ENCODE assay signal across 9 mouse cellular contexts in the genomic region with DNA sequence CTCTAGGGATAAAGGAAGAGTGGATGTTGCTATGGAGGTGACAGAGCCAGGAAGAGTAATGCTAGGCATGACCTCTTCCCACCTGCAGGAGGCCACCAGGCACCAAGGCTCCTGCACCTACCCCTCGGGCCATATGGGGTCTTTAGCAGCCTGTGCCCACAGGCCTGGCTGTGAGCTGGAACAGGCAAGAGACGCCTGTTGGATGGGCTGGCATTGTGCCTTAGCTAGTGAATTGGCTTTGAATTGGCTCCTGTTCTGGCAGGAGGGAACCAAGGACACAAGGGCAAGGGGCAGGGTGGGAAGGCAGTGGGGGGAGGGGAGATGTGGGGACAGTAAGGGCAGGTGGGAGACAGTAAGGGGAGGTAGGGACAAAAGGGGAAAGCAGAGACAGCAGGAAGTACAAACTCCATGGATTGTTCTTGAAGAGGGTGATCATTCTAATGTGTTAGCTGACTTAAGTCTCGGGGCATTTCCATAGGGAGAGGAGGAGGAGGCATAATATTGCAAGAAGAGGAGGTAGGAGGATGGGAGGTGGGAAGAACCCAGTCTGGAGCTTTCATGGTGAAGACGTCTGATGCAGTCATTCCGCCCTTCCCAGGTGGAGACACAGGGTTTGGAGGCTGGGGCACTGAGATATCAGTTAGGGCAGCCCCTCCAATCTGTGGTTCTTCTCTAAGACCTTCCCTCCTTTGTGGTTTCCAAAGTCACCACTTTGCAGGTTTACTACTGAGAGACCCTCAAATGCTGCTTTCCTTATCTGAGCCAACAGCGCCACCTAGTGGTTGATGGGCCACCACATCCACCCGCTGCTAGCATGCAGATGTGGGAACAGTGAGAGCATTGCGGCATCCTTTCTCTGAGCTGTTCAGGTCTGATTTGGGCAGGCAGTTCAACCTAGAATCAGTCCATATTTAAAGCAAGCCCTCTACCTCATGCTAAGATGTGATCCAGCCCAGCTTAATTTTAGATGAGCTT.
DNase-seq lines count a peak whose midpoint lies in the region; ATAC-seq and TF ChIP-seq lines count a peak whose summit lies in the region.
"Had no signal": no experiment of that assay in that cellular context is flagged by ENCODE, and none has a peak within 500 bp of the region (broad histone marks: within the 10 kb centered on the region; RNA-seq: fewer than 3 reads in every experiment).

No protein-coding gene starts in this region.

- TF ChIP-seq EP300 in ES-Bruce4 (IDR thresholded peaks at IDR 0.05; ENCODE audit: insufficient read depth, low read depth, low read length), result 0 out of 2 replicates have a peak, but pooled peaks have one; percentile 42

- no peak overlapping the region for H3K4me2 ChIP-seq in embryonic facial prominence, embryonic 11.5 days (ENCODE audit: low read depth, low read length)
- no peak overlapping the region for H3K4me2 ChIP-seq in lung, embryonic 14.5 days
- H3K4me2 ChIP-seq: heart, embryonic 15.5 days had no signal

- WGBS in embryonic facial prominence, embryonic 11.5 days, result 29% methylated on average over 8 of the region's 8 CpGs
- WGBS in lung, embryonic 14.5 days, result 24% methylated on average over 8 of the region's 8 CpGs

- H3K4me1 ChIP-seq in ES-Bruce4 (ENCODE audit: control insufficient read depth, insufficient read depth, low read length), result peaks cover 3% of the 10 kb centered on the region
- no peaks in the 10 kb centered on the region for H3K4me1 ChIP-seq in embryonic facial prominence, embryonic 11.5 days (ENCODE audit: control insufficient read depth, insufficient read depth, low read length)
- H3K4me1 ChIP-seq in lung, embryonic 14.5 days (ENCODE audit: insufficient read depth), result no peaks in the 10 kb centered on the region
- H3K4me1 ChIP-seq: heart, embryonic 15.5 days had no signal

- DNase-seq in adrenal gland, postnatal 4 days (ENCODE audit: low spot score in 2 of 2), result peak; percentile 23 to 50
- DNase-seq in embryonic facial prominence, embryonic 11.5 days (ENCODE audit: low spot score), result peak; percentile 91
- peak; percentile 74 to 91 for DNase-seq in layer of hippocampus, adult 18-20 months (ENCODE audit: low spot score in 2 of 2)
- peak; percentile 93 for DNase-seq in lung, embryonic 14.5 days
- peak; percentile 67 for DNase-seq in ovary, postnatal 14 days (ENCODE audit: low spot score)
- DNase-seq in thymus, postnatal 36 days, result peak; percentile 59 to 72

- no peaks in the 10 kb centered on the region for H3K36me3 ChIP-seq in ES-Bruce4 (ENCODE audit: control insufficient read depth, insufficient read depth, low read length, poor library complexity, severe bottlenecking)
- H3K36me3 ChIP-seq in embryonic facial prominence, embryonic 11.5 days (replicated peaks; ENCODE audit: control insufficient read depth, insufficient read depth, low read depth, low read length), result no peaks in the 10 kb centered on the region
- H3K36me3 ChIP-seq in lung, embryonic 14.5 days (ENCODE audit: insufficient read depth), result no peaks in the 10 kb centered on the region
- H3K36me3 ChIP-seq: heart, embryonic 15.5 days had no signal

- no peaks in the 10 kb centered on the region for H3K27me3 ChIP-seq in ES-Bruce4 (ENCODE audit: control insufficient read depth, insufficient read depth, low read length, poor library complexity, severe bottlenecking)
- no peaks in the 10 kb centered on the region for H3K27me3 ChIP-seq in embryonic facial prominence, embryonic 11.5 days (ENCODE audit: control insufficient read depth, insufficient read depth, low read length)
- no peaks in the 10 kb centered on the region for H3K27me3 ChIP-seq in lung, embryonic 14.5 days (ENCODE audit: insufficient read depth, low read length)

- no peak overlapping the region for H3K9ac ChIP-seq in ES-Bruce4 (ENCODE audit: low read depth, poor library complexity, severe bottlenecking)
- no peak overlapping the region for H3K9ac ChIP-seq in embryonic facial prominence, embryonic 11.5 days (replicated peaks; ENCODE audit: low read length)
- no peak overlapping the region for H3K9ac ChIP-seq in lung, embryonic 14.5 days
- H3K9ac ChIP-seq: heart, embryonic 15.5 days had no signal

- H3K4me3 ChIP-seq in ES-Bruce4 (ENCODE audit: low read depth, low read length), result no peak overlapping the region
- H3K4me3 ChIP-seq in embryonic facial prominence, embryonic 11.5 days (ENCODE audit: low read depth, low read length), result no peak overlapping the region
- no peak overlapping the region for H3K4me3 ChIP-seq in lung, embryonic 14.5 days (ENCODE audit: low read depth, low read length)
- H3K4me3 ChIP-seq: heart, embryonic 15.5 days had no signal

- peak; percentile 94 for TF ChIP-seq CTCF in ES-Bruce4 (IDR thresholded peaks at IDR 0.05; ENCODE audit: low read depth, low read length)
- peak; percentile 98 for TF ChIP-seq CTCF in lung, embryonic 14.5 days (IDR thresholded peaks at IDR 0.05; ENCODE audit: low read depth)

- no peaks in the 10 kb centered on the region for H3K9me3 ChIP-seq in ES-Bruce4 (replicated peaks; ENCODE audit: control insufficient read depth, insufficient read depth, low read length, poor library complexity, severe bottlenecking)
- no peaks in the 10 kb centered on the region for H3K9me3 ChIP-seq in embryonic facial prominence, embryonic 11.5 days (replicated peaks; ENCODE audit: control insufficient read depth, low read length)
- no peaks in the 10 kb centered on the region for H3K9me3 ChIP-seq in lung, embryonic 14.5 days (ENCODE audit: low read depth, low read length)
- H3K9me3 ChIP-seq: heart, embryonic 15.5 days had no signal

- no peak for TF ChIP-seq POLR2A in ES-Bruce4 (IDR thresholded peaks at IDR 0.05; ENCODE audit: insufficient read depth, low read length)

- peak; percentile 63 for ATAC-seq in embryonic facial prominence, embryonic 11.5 days (replicated peaks; ENCODE audit: insufficient number of reproducible peaks, low FRiP score, low TSS enrichment, low read depth)
- ATAC-seq in hematopoietic stem cell, adult 5-6 weeks (replicated peaks in 1 of 2; ENCODE audit: insufficient read depth in 1 of 2, low FRiP score in 2 of 2, low TSS enrichment in 1 of 2, low read depth in 1 of 2, poor library complexity in 2 of 2, severe bottlenecking in 2 of 2), result peak; percentile 77 to 79
- peak; percentile 64; the same call in 1 of the 2 replicates for ATAC-seq in lung, embryonic 14.5 days (ENCODE audit: insufficient read depth)

- no peak overlapping the region for H3K27ac ChIP-seq in ES-Bruce4 (ENCODE audit: insufficient read depth, low read length)
- H3K27ac ChIP-seq in embryonic facial prominence, embryonic 11.5 days (replicated peaks; ENCODE audit: low read depth, low read length), result no peak overlapping the region
- no peak overlapping the region for H3K27ac ChIP-seq in lung, embryonic 14.5 days (ENCODE audit: low read depth)
- H3K27ac ChIP-seq: heart, embryonic 15.5 days had no signal

Comparison
In these comparisons a context has a peak if more than half of its experiments do, and no peak if none do; other contexts are left out.
1. DNase-seq: peak in every context shown above with its lines; median percentile 93 in lung, embryonic 14.5 days; 91 in embryonic facial prominence, embryonic 11.5 days; 82 in layer of hippocampus, adult 18-20 months; 67 in ovary, postnatal 14 days; 66 in thymus, postnatal 36 days; 36 in adrenal gland, postnatal 4 days.